Mouse (Mus musculus) limb, embryonic 14.5 days (tissue): Measurements from ENCODE around the gene Nt5c. TPM values are rescaled to one million over a fixed set of nuclear protein-coding genes. Genes with fewer than 3 reads are reported as not detected.

Experiments used
- ATAC-seq: fragments of 200-750 bp; cut with Nextera tagmentation; 2 replicates; pipeline ENCODE4 v1.8.0; 2017; ENCODE audit warnings: low read depth, moderate number of reproducible peaks, moderate TSS enrichment; ENCODE audit not compliant: low FRiP score
- DNase-seq: peaks from one replicate; pipeline ENCODE4 v3.0.0-alpha.2; 2015; ENCODE audit warnings: low spot score
- H3K27ac ChIP-seq: fragments of 300-500 bp; sonication (generic); replicated peaks from 2 replicates; pipeline ENCODE4 v1.5.1; 2014; ENCODE audit warnings: low read depth, mild to moderate bottlenecking, low read length, moderate library complexity, mixed read lengths
- H3K27me3 ChIP-seq: fragments of 300-500 bp; sonication (generic); 2 replicates; pipeline ENCODE4 v1.6.1; 2014; ENCODE audit warnings: low read length, mixed read lengths; ENCODE audit not compliant: control insufficient read depth, insufficient read depth
- H3K36me3 ChIP-seq: fragments of 300-500 bp; sonication (generic); 2 replicates; pipeline ENCODE4 v1.6.1; 2014; ENCODE audit warnings: mild to moderate bottlenecking, low read length, moderate library complexity, mixed read lengths; ENCODE audit not compliant: control insufficient read depth, insufficient read depth
- H3K4me1 ChIP-seq: fragments of 300-500 bp; sonication (generic); 2 replicates; pipeline ENCODE4 v1.6.1; 2014; ENCODE audit warnings: antibody characterized with exemption, low read length, mixed read lengths; ENCODE audit not compliant: control insufficient read depth, insufficient read depth
- H3K4me2 ChIP-seq: fragments of 300-500 bp; sonication (generic); replicated peaks from 2 replicates; pipeline ENCODE4 v1.6.1; 2014; ENCODE audit warnings: low read depth, mild to moderate bottlenecking, low read length, moderate library complexity; ENCODE audit not compliant: severe bottlenecking
- H3K4me3 ChIP-seq: fragments of 300-500 bp; sonication (generic); replicated peaks from 2 replicates; pipeline ENCODE4 v1.5.1; 2014; ENCODE audit warnings: low read length
- H3K9ac ChIP-seq: fragments of 300-500 bp; sonication (generic); 2 replicates; pipeline ENCODE4 v1.6.1; 2014; ENCODE audit warnings: mild to moderate bottlenecking, low read depth, low read length, moderate library complexity; ENCODE audit not compliant: severe bottlenecking
- H3K9me3 ChIP-seq: fragments of 300-500 bp; sonication (generic); 2 replicates; pipeline ENCODE4 v1.6.1; 2016; ENCODE audit warnings: low read length; ENCODE audit not compliant: control insufficient read depth
- POLR2A ChIP-seq: fragments of 200-500 bp; IDR thresholded peaks from 2 replicates; pipeline ENCODE4 v1.8.0; 2012; ENCODE audit warnings: inconsistent platforms, mild to moderate bottlenecking, moderate library complexity, borderline replicate concordance; ENCODE audit not compliant: insufficient read depth, insufficient read length; ENCODE audit errors: extremely low read depth
- WGBS: fragments of 180-500 bp; shearing (Covaris S2); extraction: QIAGEN DNeasy Blood & Tissue Kit; methylation state at CpG from one replicate; pipeline ENCODE4 v1.1.7; 2014; 5-methylcytosine and 5-hydroxymethylcytosine counted together
- polyA plus RNA-seq, 2 experiments: library from polyadenylated mRNA; depleted of rRNA in 1 of 2; stranded (reverse) in 1 of 2; unstranded in 1 of 2; fragments of >200 nt; fragmentation: Nextera tagmentation in 1 of 2; extraction: Ambion mirVana in 1 of 2; gene quantifications; 2 replicates each; pipeline versions ENCODE4 v1.2.1 to v1.2.3; 2012 to 2014

Nt5c gene
- polyA plus RNA-seq, 2 experiments, result 55.4 to 76.6 TPM

GRCm38 (mm10) chr11:115475758-115476237 is 15.9 kb downstream of the Nt5c start:
- DNase-seq (no peak), ATAC-seq (no peak)
- WGBS, result 4% methylated on average over 28 of the region's 28 CpGs
- H3K27me3 ChIP-seq, result no peaks in the 10 kb centered on the region
- H3K9me3 ChIP-seq, result no peaks in the 10 kb centered on the region
- peak overlapping the region; percentile 92 for H3K4me2 ChIP-seq
- no peaks in the 10 kb centered on the region for H3K36me3 ChIP-seq
- peak overlapping the region; percentile 77 for H3K9ac ChIP-seq
- peak overlapping the region; percentile 86 for H3K4me3 ChIP-seq
- TF ChIP-seq POLR2A, result no peak
- peaks cover 9% of the 10 kb centered on the region; the same call in 1 of the 2 replicates for H3K4me1 ChIP-seq
- no peak overlapping the region for H3K27ac ChIP-seq

GRCm38 (mm10) chr11:115475025-115475757 is 16.5 kb downstream of the Nt5c start, which contains the start of gene Armc7:
TSS of gene Armc7 (plus strand) at chr11:115475667.
- ATAC-seq, result peak; percentile 97
- peak within 1 kb of the TSS; percentile 35; the same call in 1 of the 2 replicates for H3K27ac ChIP-seq

GRCm38 (mm10) chr11:115473626-115474275 is 17.9 kb downstream of the Nt5c start:
- Histone ChIP-seq H3K27ac (peak overlapping the region; percentile 9; the same call in 1 of the 2 replicates), H3K4me1 (peaks cover 9% of the 10 kb centered on the region; the same call in 1 of the 2 replicates), H3K9me3 (no peaks in the 10 kb centered on the region), H3K27me3 (no peaks in the 10 kb centered on the region), H3K36me3 (no peaks in the 10 kb centered on the region), H3K4me2 (peak overlapping the region; percentile 13), H3K4me3 (no peak overlapping the region), H3K9ac (no peak overlapping the region)
- DNase-seq (peak; percentile 97), ATAC-seq (peak; percentile 39)
- TF ChIP-seq POLR2A, result no peak
- WGBS, result 10% methylated on average over 15 of the region's 15 CpGs

More at GRCm38 (mm10) chr11:115475025-115475757, 16.5 kb downstream of the Nt5c start, which contains the start of gene Armc7:
- Histone ChIP-seq H3K9ac (peak within 1 kb of the TSS; percentile 77), H3K9me3 (no peaks in the 10 kb centered on the region), H3K4me2 (peak within 1 kb of the TSS; percentile 92), H3K4me3 (peak within 1 kb of the TSS; percentile 86), H3K4me1 (peaks cover 9% of the 10 kb centered on the region; the same call in 1 of the 2 replicates), H3K36me3 (no peaks in the 10 kb centered on the region), H3K27me3 (no peaks in the 10 kb centered on the region)
- WGBS, result under 1% methylated on average over 26 of the region's 26 CpGs
- peak; percentile 98 for DNase-seq
- TF ChIP-seq POLR2A, result peak; percentile 91; the same call in 1 of the 2 replicates

- no peak overlapping the region for H3K4me3 ChIP-seq
- 87% methylated on average over 7 of the region's 7 CpGs for WGBS
- no peaks in the 10 kb centered on the region for H3K9me3 ChIP-seq
- H3K4me2 ChIP-seq, result no peak overlapping the region
- no peak overlapping the region for H3K9ac ChIP-seq
- H3K4me1 ChIP-seq, result peaks cover 9% of the 10 kb centered on the region; the same call in 1 of the 2 replicates
- H3K27ac ChIP-seq, result no peak overlapping the region
- H3K27me3 ChIP-seq, result no peaks in the 10 kb centered on the region
- no peaks in the 10 kb centered on the region for H3K36me3 ChIP-seq
- TF ChIP-seq POLR2A, result no peak
- DNase-seq, result no peak
- no peak for ATAC-seq
These were observed 19.5 kb downstream of the Nt5c start for GRCm38 (mm10) chr11:115472183-115472582.

- Histone ChIP-seq H3K9ac (no peak overlapping the region), H3K4me1 (no peaks in the 10 kb centered on the region), H3K27ac (no peak overlapping the region), H3K4me2 (no peak overlapping the region), H3K27me3 (no peaks in the 10 kb centered on the region), H3K36me3 (no peaks in the 10 kb centered on the region), H3K4me3 (no peak overlapping the region), H3K9me3 (no peaks in the 10 kb centered on the region)
- DNase-seq (peak; percentile 64), ATAC-seq (peak; percentile 70)
- no peak for TF ChIP-seq POLR2A
- WGBS, result 5% methylated on average over 4 of the region's 4 CpGs
These were observed 24.4 kb downstream of the Nt5c start for GRCm38 (mm10) chr11:115467217-115467618.
